Mouse (Mus musculus) granulocyte monocyte progenitor cell, adult 5-6 weeks (primary cell): ENCODE data around the gene Acot9. TPM values are rescaled to one million over a fixed set of nuclear protein-coding genes. Genes with fewer than 3 reads are reported as not detected.

Experiments
- ATAC-seq: replicated peaks from 2 replicates; pipeline ENCODE4 v1.8.0; 2016; ENCODE audit warnings: mild to moderate bottlenecking, moderate TSS enrichment, inconsistent platforms; ENCODE audit not compliant: poor library complexity, severe bottlenecking
- total RNA-seq, 2 experiments: library from RNA; stranded (forward) in 1 of 2; stranded (reverse) in 1 of 2; fragments of 200-712, 200-1000 nt in 1 of 2; fragments of >200 nt in 1 of 2; fragmentation: Nextera tagmentation in 1 of 2; gene quantifications; 2 replicates each; pipeline ENCODE4 v1.2.3; 2014 to 2017

The Acot9 gene
- 43.2 and 51.1 TPM in 2 replicates for total RNA-seq (2014; fragmentation: Nextera tagmentation)
- 74.7 and 77.0 TPM in 2 replicates for total RNA-seq (2017)

DNA sequence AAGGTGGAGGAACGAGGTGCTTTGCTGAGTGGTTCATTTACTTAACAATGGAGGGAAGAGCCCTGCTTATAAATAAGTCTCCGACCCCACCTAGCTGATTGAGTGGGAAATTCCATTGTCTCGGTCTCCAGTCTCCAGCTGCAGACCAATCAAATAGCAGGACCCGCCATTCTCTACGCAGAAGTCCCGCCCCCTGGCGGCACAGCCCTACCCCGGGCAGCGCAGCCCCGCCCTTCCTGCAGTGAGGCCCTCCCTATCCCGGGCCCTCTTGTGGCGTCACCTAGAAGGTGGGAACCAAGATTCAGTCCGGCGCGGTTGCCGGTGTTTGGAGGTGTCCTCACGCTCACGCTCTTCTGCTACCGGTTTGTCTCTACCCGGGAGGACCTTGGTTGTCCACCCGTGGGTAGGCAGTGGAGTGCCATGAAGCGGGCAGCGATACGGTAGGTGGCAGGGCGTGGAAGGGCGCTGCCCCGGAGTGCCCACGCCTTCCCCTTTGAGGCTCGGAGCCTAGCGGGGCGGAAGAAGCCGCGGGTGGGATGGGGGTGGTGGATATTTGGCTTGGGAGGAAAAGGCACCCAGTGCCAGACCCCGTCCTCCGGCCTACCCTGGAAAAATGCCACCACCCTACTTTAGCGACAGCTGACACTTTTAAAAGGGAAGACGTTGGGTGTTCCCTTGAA lies at the start of gene Acot9:
TSS of gene Acot9 (plus strand) at position 209 of the 680 bp plus-strand sequence.
- peak; percentile 95 for ATAC-seq

DNA sequence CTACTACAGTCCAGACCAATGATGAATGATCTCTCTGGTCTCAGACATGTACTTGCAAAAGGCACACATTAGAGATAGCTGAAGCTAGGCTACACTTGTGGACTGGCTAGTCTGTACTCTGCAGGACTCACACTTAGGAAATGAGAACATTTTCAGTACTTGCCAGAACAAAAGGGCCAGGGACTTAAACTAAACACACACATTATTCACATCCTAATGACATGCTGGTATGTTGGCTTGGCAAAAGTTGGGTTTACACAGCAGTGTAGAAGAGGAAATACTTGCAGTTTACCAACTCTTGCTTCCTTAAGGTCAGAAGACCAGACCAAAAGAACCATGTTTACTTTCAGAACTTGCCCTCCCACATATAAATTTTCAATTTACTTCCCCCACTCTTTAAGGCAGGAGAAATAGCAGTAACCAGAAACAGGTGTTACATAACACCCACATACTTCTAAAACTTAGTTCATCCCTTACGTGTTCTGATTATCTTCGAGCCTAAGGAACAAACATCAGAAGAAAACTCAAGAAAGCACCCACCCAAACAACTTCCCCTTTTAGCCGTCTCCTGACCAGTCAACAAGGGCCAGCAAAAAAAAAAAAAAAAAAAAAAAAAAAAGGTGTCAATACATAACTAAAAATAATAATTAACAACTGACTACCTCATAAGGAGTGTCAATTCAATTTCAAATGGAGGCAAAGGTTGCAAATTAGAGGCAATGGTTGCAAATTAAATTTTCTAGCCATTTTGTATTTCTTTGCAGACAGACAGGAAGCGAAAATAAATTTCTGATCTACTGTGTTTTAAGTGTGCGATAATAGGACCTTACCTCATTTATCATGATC lies 47.7 kb upstream of the Acot9 start:
- ATAC-seq: no peak

DNA sequence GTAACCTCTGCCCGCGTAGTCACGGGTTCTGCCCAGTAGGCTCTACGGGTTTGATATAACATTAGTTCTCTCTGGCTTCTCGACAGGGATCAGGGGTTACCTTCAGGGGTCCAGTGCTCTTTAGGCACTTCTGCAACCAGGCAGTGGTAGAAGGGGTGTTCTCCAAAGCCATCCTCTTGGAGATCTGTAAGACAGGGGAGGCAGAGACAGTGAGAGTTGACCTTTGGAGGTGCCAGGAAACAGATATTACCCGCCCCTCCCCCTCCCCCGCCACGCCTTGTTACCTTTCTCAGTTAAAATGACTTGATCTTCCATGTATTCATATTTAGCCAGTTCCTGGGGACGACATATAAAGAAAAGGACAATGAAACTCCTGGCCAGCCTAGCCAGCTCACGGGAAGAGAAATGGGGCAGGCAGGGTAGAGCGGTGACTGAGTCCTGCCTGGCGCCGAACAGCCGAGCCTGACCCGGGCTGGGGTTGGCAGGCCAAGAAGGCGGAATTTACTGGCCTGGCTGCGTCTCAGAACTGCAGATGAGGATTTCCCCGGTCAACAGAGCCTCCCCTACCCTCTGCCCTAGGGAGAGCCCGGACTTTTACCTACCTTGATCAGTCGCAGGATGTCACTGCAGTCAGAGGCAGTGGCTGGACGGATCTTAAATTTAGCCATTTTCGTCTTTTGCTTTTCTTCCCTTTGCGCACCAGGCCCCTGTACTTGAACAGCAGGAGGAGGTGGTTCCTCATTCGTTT lies 46.6 kb upstream of the Acot9 start:
- ATAC-seq: peak; percentile 1; the same call in 1 of the 2 replicates

- peak; percentile 78 for ATAC-seq
Observed at GRCm38 (mm10) chrX:155216271-155216670, 46.0 kb upstream of the Acot9 start, which contains the start of gene Sat1. Sat1 (minus strand) TSS chrX:155216449.

- ATAC-seq: peak; percentile 47
Observed at GRCm38 (mm10) chrX:155218277-155218676, 44.0 kb upstream of the Acot9 start.

DNA sequence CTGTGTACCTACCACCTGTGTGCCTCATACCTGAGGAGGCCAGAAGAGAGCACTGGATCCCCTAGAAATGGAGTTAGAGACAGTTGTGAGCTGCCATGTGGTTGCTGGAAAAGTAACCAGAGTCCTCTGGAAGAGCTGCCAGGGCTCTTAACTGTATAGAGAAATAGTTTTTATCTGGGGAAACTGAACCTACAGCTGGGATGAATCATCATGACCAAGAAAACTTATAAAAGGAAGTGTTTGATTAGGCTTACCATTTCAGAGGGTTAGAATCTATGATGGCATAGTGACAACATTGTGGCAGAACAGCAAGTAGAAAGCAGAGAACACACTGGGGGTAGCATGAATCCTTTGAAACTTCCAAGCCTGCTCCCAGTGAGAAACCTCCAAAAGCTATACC lies 5.4 kb upstream of the Acot9 start:
- no peak for ATAC-seq

GRCm38 (mm10) chrX:155262915-155263252 lies 641 bp downstream of the Acot9 start:
- ATAC-seq: peak; percentile 6

GRCm38 (mm10) chrX:155278483-155278882 lies 16.2 kb downstream of the Acot9 start:
- peak; percentile 76 for ATAC-seq

GRCm38 (mm10) chrX:155280427-155281044 lies 18.3 kb downstream of the Acot9 start:
- peak; percentile 95 for ATAC-seq

- ATAC-seq: 0 out of 2 replicates have a peak, but pooled peaks have one; percentile 44
Observed at GRCm38 (mm10) chrX:155306390-155306789, 44.1 kb downstream of the Acot9 start.

DNA sequence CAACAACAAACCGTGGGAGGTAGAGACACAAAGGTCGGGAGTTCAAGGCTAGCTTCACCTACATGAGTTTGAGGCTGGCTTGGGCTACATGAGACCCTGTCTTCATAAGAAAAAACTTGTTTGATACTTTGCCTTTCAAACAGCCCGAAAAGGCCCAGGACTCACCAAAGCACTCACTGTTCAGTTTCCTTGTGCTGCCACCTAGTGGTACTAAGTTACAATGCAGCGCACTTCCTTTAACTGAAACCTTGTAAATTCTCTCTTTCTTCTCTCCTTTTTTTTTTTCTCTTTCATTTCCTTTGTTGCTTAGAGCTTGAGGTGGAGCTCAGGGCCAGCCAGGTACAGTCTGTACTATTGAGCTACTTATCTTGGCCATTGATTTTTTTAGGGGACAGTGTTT lies 55.8 kb downstream of the Acot9 start:
- ATAC-seq: peak; percentile 78

DNA sequence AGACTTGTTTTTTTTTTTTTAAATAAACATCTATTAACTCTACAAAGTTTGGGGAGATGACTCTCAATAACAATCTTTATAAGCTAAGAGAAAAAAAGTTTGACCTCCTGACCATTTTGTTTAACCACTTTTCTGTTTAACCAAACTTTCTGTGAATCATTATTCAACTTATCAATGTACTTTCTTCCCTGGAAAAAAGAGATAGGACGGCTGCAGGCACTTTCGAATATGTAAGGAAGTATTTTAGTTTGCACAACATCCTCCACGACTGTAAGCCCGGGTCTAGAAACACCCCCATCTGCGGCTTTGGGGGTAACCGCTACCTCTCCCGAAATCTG lies 75.3 kb downstream of the Acot9 start:
- peak; percentile 93 for ATAC-seq

- peak; percentile 89 for ATAC-seq
Observed at GRCm38 (mm10) chrX:155337905-155338721, 75.9 kb downstream of the Acot9 start.

- no peak for ATAC-seq
Observed at GRCm38 (mm10) chrX:155340654-155341053, 78.4 kb downstream of the Acot9 start, which contains the start of gene Prdx4. Prdx4 (minus strand) TSS chrX:155340754.

DNA sequence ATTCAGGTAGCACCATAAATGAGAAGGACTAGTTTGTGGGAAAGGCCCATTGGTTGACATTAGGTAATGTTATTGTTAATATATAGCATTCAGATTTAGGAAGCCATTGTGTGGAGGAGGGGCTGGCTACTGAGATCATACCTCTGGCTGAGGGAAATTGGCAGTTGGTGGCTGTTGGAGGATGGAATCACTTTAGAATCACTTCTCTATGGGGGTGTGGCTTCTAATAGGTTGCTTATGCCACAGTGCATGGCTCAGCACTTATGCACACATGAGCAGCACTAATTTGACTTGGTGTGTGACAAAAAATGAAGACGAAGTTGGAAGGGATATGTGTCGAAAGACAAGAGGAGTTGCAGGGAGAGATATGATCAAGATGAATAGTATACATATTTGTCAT lies 84.0 kb downstream of the Acot9 start:
- ATAC-seq: peak; percentile 91
